Mouse (Mus musculus) spleen, postnatal 10 days (tissue): ENCODE measurements around the gene Anks3.

ENCODE experiments used
- DNase-seq, 2 experiments: peaks; one replicate each; pipeline ENCODE4 v3.0.0; 2021 to 2022; ENCODE audit warnings: low spot score in 2 of 2

Gene Anks3

DNA sequence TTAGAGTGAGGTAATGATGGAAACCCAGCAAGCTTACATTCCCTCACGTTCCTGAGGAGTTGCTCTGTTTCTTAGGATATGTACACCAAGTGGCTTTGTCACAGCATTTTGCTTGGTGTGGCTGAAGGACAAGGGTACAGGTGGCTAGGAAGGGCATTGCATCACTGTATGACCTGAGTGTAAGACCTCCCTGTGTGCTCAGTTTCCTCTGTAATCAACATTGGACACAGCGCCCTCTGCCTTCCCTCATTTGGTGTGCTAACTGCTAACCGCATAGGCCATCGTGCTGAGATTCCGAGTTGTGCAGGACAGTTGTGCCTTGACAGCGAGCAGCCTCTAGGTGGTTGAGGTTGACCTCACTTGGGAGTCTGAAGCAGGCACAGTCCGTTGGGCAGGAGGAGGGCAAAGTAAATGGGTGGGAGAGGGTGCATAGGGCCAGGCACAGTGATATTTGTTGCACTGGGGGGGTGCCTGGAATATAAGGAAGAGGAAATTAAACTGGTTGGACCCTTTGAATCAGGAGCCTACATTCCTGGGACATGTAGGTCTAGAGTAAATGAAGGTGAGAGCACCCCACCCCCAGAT, 66.8 kb downstream of the Anks3 start:
- DNase-seq = peak in 1 of 2 experiments; percentile 30

DNA sequence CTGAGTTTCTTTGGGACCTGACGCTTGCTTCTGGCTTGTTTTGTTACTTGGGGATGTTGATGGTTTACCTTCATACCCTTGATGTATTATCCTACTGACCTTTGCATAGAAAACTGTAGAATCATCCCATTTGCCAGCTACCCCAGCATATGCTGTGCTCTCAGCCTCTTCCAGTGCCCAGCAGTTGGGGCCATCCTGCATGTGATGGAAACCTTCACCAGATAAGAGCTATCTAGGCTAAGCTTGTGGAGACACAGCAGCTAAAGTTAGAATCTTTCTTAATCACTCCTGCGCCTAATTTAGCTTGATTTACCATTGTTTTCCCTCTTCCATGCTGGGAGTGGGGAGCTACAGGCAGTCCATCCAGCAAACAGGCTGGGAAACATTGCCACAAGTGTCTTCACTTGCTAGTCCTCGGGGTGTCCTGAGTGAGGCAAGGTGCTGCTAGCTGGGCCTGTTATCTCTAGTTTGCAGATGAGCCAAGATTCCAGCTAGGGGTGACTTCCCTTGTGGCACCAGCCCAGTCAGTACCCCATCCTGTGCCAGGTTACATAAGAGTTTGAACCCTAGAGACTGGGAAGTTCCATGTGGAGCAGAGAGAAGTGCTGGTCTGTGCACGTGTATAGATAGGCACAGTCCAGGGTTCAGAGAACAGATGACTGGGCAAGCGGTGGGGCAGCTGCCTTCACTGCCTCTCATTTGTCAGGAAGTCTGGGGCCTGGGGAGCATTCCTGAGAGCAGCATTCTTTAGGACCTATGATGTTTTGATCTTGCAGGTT, 67.6 kb downstream of the Anks3 start:
- no peak for DNase-seq

GRCm38 (mm10) chr16:4894201-4894908, 69.7 kb downstream of the Anks3 start:
- no peak for DNase-seq

GRCm38 (mm10) chr16:4892171-4892570, 71.8 kb downstream of the Anks3 start:
- no peak for DNase-seq
